Mouse (Mus musculus) cortical plate, adult 2 months (tissue): ENCODE results near the gene Ube4b. TPM values are rescaled to one million over a fixed set of nuclear protein-coding genes. Genes with fewer than 3 reads are reported as not detected.

Experiments
- H3K27ac ChIP-seq: fragments of 200-500 bp; 2 replicates; pipeline ENCODE4 v1.5.1; 2012; ENCODE audit warnings: low read length, control low read depth, inconsistent platforms; ENCODE audit not compliant: insufficient read depth
- H3K4me1 ChIP-seq: fragments of 200-500 bp; 2 replicates; pipeline ENCODE4 v1.6.1; 2011; ENCODE audit warnings: low read length; ENCODE audit not compliant: control insufficient read depth, insufficient read depth
- H3K4me3 ChIP-seq: fragments of 200-500 bp; 2 replicates; pipeline ENCODE4 v1.5.1; 2011; ENCODE audit warnings: mild to moderate bottlenecking, low read length, control low read depth; ENCODE audit not compliant: insufficient read depth
- CTCF ChIP-seq: fragments of 200-500 bp; IDR thresholded peaks from 2 replicates; pipeline ENCODE4 v1.5.1; 2011; ENCODE audit warnings: mild to moderate bottlenecking, control low read depth, low read length; ENCODE audit not compliant: insufficient read depth; ENCODE audit errors: extremely low read depth
- POLR2A ChIP-seq: fragments of 200-500 bp; IDR thresholded peaks from 2 replicates; pipeline ENCODE4 v1.6.1; 2011; ENCODE audit warnings: mild to moderate bottlenecking, low read length, control low read depth; ENCODE audit not compliant: insufficient read depth; ENCODE audit errors: extremely low read depth
- polyA plus RNA-seq: library from polyadenylated mRNA; depleted of rRNA; stranded (reverse); fragments of >200 nt; gene quantifications from 2 replicates; pipeline ENCODE4 v1.2.3, GENCODE M21; 2012

The Ube4b gene
- polyA plus RNA-seq, 1 experiment: 99.9 TPM

GRCm38 (mm10) chr4:149374662-149375061 lies 51.9 kb downstream of the Ube4b start:
- peaks cover 8% of the 10 kb centered on the region; the same call in 1 of the 2 replicates for H3K4me1 ChIP-seq
- TF ChIP-seq POLR2A (no peak), CTCF (no peak)

GRCm38 (mm10) chr4:149373927-149374326 lies 52.6 kb downstream of the Ube4b start:
- H3K27ac ChIP-seq: no peak overlapping the region
- peaks cover 7% of the 10 kb centered on the region; the same call in 1 of the 2 replicates for H3K4me1 ChIP-seq
- no peak for TF ChIP-seq POLR2A
- TF ChIP-seq CTCF: no peak
- H3K4me3 ChIP-seq: no peak overlapping the region

More at GRCm38 (mm10) chr4:149374662-149375061, 51.9 kb downstream of the Ube4b start:
- Histone ChIP-seq H3K4me3 (no peak overlapping the region), H3K27ac (no peak overlapping the region)

GRCm38 (mm10) chr4:149373431-149373830 lies 53.1 kb downstream of the Ube4b start:
- Histone ChIP-seq H3K4me3 (no peak overlapping the region), H3K27ac (no peak overlapping the region), H3K4me1 (peaks cover 4% of the 10 kb centered on the region; the same call in 1 of the 2 replicates)
- TF ChIP-seq CTCF: 0 out of 2 replicates have a peak, but pooled peaks have one; percentile 28
- TF ChIP-seq POLR2A: no peak

DNA sequence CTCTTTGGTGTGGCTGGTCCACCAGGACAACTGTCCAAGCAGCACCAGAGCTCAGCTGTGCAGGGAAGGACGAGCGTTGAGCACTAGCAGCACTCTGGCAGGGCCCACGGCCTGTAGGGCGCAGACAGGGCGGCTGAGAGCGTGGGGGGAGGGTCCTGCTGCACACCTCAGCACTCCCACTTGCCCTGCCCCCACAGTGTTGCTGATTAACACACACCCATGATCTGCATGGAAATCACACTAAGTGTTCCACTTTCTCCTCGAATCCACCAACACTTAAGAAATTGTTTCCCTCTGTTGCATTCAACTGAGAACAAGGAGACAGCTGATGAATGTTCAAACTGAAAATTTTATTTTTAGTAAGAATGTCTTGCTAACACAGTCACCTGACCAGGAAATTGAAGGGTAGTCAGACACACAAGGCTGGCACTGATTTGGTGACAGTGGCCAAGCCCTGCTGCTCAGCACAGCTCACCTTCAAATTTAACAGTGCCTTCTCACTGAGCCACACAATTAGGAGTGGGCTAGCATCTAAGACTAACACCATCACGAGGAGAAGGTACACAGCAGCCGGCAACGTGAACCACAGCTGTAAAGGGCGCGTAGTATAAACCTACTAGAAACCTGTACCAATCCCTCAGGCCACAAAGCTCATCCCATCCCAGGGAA lies 60.7 kb downstream of the Ube4b start:
- Histone ChIP-seq H3K4me3 (no peak overlapping the region), H3K27ac (0 out of 2 replicates have a peak overlapping the region, but pooled peaks have one; percentile 13), H3K4me1 (peaks cover 13% of the 10 kb centered on the region)
- TF ChIP-seq POLR2A (no peak), CTCF (no peak)

GRCm38 (mm10) chr4:149364896-149365295 lies 61.7 kb downstream of the Ube4b start:
- Histone ChIP-seq H3K4me1 (peaks cover 13% of the 10 kb centered on the region), H3K27ac (peak overlapping the region; percentile 49), H3K4me3 (no peak overlapping the region)
- no peak for TF ChIP-seq CTCF
- no peak for TF ChIP-seq POLR2A

GRCm38 (mm10) chr4:149361051-149361450 lies 65.5 kb downstream of the Ube4b start:
- Histone ChIP-seq H3K4me3 (no peak overlapping the region), H3K27ac (no peak overlapping the region), H3K4me1 (peaks cover 9% of the 10 kb centered on the region)
- no peak for TF ChIP-seq POLR2A
- TF ChIP-seq CTCF: no peak

- Histone ChIP-seq H3K4me3 (no peak overlapping the region), H3K27ac (no peak overlapping the region), H3K4me1 (peaks cover 6% of the 10 kb centered on the region)
- TF ChIP-seq CTCF: no peak
These were observed 65.9 kb downstream of the Ube4b start for GRCm38 (mm10) chr4:149360647-149361046.

GRCm38 (mm10) chr4:149357982-149358381 lies 68.6 kb downstream of the Ube4b start:
- Histone ChIP-seq H3K4me3 (no peak overlapping the region), H3K27ac (no peak overlapping the region), H3K4me1 (no peaks in the 10 kb centered on the region)
- TF ChIP-seq CTCF: no peak
- no peak for TF ChIP-seq POLR2A

DNA sequence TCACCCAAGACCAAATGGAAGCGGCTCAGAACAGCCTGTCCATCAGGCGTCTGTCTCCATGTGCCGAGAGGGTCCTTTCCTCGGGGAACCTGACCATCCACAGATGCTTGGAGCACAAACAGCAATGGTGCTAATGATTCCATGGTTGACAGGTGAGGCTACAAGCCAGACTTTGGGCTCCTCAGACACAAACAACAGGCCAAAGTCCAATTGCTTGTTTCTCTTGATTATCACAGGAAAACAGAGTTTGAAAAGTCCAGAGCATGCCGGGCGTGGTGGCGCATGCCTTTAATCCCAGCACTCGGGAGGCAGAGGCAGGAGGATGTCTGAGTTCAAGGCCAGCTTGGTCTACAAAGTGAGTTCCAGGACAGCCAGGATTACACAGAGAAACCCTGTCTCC lies 71.9 kb downstream of the Ube4b start:
- Histone ChIP-seq H3K4me1 (no peaks in the 10 kb centered on the region), H3K4me3 (no peak overlapping the region), H3K27ac (no peak overlapping the region)
- TF ChIP-seq POLR2A: no peak
- TF ChIP-seq CTCF: no peak

- Histone ChIP-seq H3K27ac (no peak overlapping the region), H3K4me3 (no peak overlapping the region), H3K4me1 (no peaks in the 10 kb centered on the region)
- TF ChIP-seq CTCF (no peak), POLR2A (no peak)
These were observed 74.9 kb downstream of the Ube4b start for GRCm38 (mm10) chr4:149351596-149352150.
